In genomic region chr14:47216541-47216940, GRCm38 (mm10) we compare ENCODE assay signal across 16 mouse cellular contexts.
"Had no signal": no experiment of that assay in that cellular context is flagged by ENCODE, and none has a peak within 500 bp of the region (broad histone marks: within the 10 kb centered on the region; RNA-seq: fewer than 3 reads in every experiment).

No protein-coding gene starts in this region.

- DNase-seq: retina, postnatal 1 day; right cerebral cortex, adult 18-20 months; right cerebral cortex, postnatal 14 days; right cerebral cortex, postnatal 25 days; right cerebral cortex, postnatal 4 days; spleen, adult 18-20 months; thymus, adult 18-20 months; thymus, adult 2 months; thymus, postnatal 14 days; thymus, postnatal 25 days; thymus, postnatal 36 days; thymus, postnatal 4 days had no signal

- H3K9me3 ChIP-seq: neural tube, embryonic 13.5 days; neural tube, embryonic 15.5 days; stomach, embryonic 15.5 days had no signal

- H3K27ac ChIP-seq: neural tube, embryonic 13.5 days; neural tube, embryonic 15.5 days; stomach, embryonic 15.5 days; stomach, postnatal 0 days had no signal

- H3K4me3 ChIP-seq: neural tube, embryonic 13.5 days; neural tube, embryonic 15.5 days; stomach, embryonic 15.5 days had no signal

- H3K27me3 ChIP-seq: neural tube, embryonic 13.5 days; neural tube, embryonic 15.5 days; stomach, embryonic 15.5 days had no signal

- H3K4me1 ChIP-seq: neural tube, embryonic 13.5 days; neural tube, embryonic 15.5 days; stomach, embryonic 15.5 days had no signal

- H3K36me3 ChIP-seq: neural tube, embryonic 13.5 days; neural tube, embryonic 15.5 days; stomach, embryonic 15.5 days had no signal
